Mouse (Mus musculus) embryonic facial prominence, embryonic 12.5 days (tissue): ENCODE measurements at regions not wholly inside any gene's neighbourhood (a gene's known extent, or its start where the extent isn't known, plus 50 kb on each side); places are given as distances from the start of the nearest gene placed in this dataset.
A peak's percentile ranks its signal among the peaks of the same experiment; 100 is the strongest.
"Not testable (repeated sequence)": the region's sequence is repeated elsewhere in the genome, so short reads cannot be mapped to it uniquely, and the experiment has no call there.

Experiments used
- ATAC-seq: fragments of 200-750 bp; cut with Nextera tagmentation; 2 replicates; pipeline ENCODE4 v1.8.0; 2017; ENCODE audit not compliant: insufficient number of reproducible peaks, insufficient read depth, low FRiP score, low TSS enrichment
- H3K27ac ChIP-seq: fragments of 300-500 bp; sonication (generic); 2 replicates; pipeline ENCODE4 v1.5.1; 2016; ENCODE audit warnings: mild to moderate bottlenecking
- H3K27me3 ChIP-seq: fragments of 300-500 bp; sonication (generic); 2 replicates; pipeline ENCODE4 v1.6.1; 2016; ENCODE audit warnings: mild to moderate bottlenecking, moderate library complexity
- H3K36me3 ChIP-seq: fragments of 300-500 bp; sonication (generic); 2 replicates; pipeline ENCODE4 v1.6.1; 2016; ENCODE audit warnings: mild to moderate bottlenecking
- H3K4me1 ChIP-seq: fragments of 300-500 bp; sonication (generic); 2 replicates; pipeline ENCODE4 v1.6.1; 2016
- H3K4me2 ChIP-seq: fragments of 300-500 bp; sonication (generic); replicated peaks from 2 replicates; pipeline ENCODE4 v1.6.1; 2016; ENCODE audit warnings: mild to moderate bottlenecking, moderate library complexity
- H3K4me3 ChIP-seq: fragments of 300-500 bp; sonication (generic); 2 replicates; pipeline ENCODE4 v1.5.1; 2016; ENCODE audit warnings: mild to moderate bottlenecking
- H3K9ac ChIP-seq: fragments of 300-500 bp; sonication (generic); 2 replicates; pipeline ENCODE4 v1.6.1; 2016; ENCODE audit warnings: mild to moderate bottlenecking, moderate library complexity
- H3K9me3 ChIP-seq: fragments of 300-500 bp; sonication (generic); 2 replicates; pipeline ENCODE4 v1.6.1; 2016; ENCODE audit warnings: mild to moderate bottlenecking, moderate library complexity
- WGBS: fragments of 180-500 bp; shearing (Covaris S2); methylation state at CpG from one replicate; pipeline ENCODE4 v1.1.7; 2016; 5-methylcytosine and 5-hydroxymethylcytosine counted together

DNA sequence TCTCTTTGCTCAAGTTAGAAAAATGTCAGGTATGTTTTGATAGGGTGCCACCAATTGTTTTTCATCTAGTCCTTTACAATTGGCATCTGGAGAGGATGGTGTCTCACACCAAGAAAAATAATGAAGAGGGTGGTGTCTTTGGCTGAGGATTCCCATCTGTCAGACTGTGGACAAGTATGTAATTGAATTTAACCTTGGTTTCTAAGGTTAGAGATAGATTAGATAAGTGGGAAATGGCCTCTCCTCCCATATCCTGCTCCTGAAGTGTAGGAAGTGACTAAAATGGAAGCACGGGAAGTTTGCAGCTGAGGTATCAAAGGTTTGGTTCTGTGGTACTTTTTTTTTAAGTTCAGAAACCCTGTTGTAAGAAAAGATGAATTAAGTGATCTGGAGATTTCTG is 98.0 kb upstream of the Emcn start:
- H3K9me3 ChIP-seq = no peaks in the 10 kb centered on the region
- ATAC-seq = no peak
- no peak overlapping the region for H3K4me3 ChIP-seq
- H3K4me2 ChIP-seq = no peak overlapping the region
- H3K4me1 ChIP-seq = no peaks in the 10 kb centered on the region
- no peak overlapping the region for H3K9ac ChIP-seq
- no peak overlapping the region for H3K27ac ChIP-seq
- H3K27me3 ChIP-seq = no peaks in the 10 kb centered on the region
- 40% methylated on average over 1 of the region's 1 CpGs for WGBS
- H3K36me3 ChIP-seq = no peaks in the 10 kb centered on the region

- Histone ChIP-seq H3K4me3 (no peak overlapping the region), H3K4me1 (no peaks in the 10 kb centered on the region), H3K4me2 (no peak overlapping the region), H3K27ac (no peak overlapping the region), H3K27me3 (no peaks in the 10 kb centered on the region), H3K9ac (no peak overlapping the region), H3K36me3 (no peaks in the 10 kb centered on the region), H3K9me3 (no peaks in the 10 kb centered on the region)
- ATAC-seq = no peak
- 91% methylated on average over 4 of the region's 4 CpGs for WGBS
These were observed 77.0 kb upstream of the Emcn start for GRCm38 (mm10) chr3:137263907-137264306.

GRCm38 (mm10) chr3:137267752-137268151 is 73.1 kb upstream of the Emcn start:
- Histone ChIP-seq H3K4me3 (no peak overlapping the region), H3K9me3 (no peaks in the 10 kb centered on the region), H3K27me3 (no peaks in the 10 kb centered on the region), H3K4me2 (no peak overlapping the region), H3K9ac (no peak overlapping the region), H3K4me1 (no peaks in the 10 kb centered on the region), H3K36me3 (no peaks in the 10 kb centered on the region), H3K27ac (no peak overlapping the region)
- 73% methylated on average over 1 of the region's 1 CpGs for WGBS
- no peak for ATAC-seq

- ATAC-seq = no peak
- Histone ChIP-seq H3K4me1 (no peaks in the 10 kb centered on the region; the same call in 1 of the 2 replicates), H3K27ac (no peak overlapping the region), H3K9me3 (no peaks in the 10 kb centered on the region), H3K9ac (no peak overlapping the region), H3K4me2 (no peak overlapping the region), H3K27me3 (no peaks in the 10 kb centered on the region), H3K4me3 (no peak overlapping the region), H3K36me3 (no peaks in the 10 kb centered on the region)
- WGBS = 66% methylated on average over 8 of the region's 8 CpGs
These were observed 65.4 kb upstream of the Emcn start for GRCm38 (mm10) chr3:137275444-137275843.

- H3K4me1 ChIP-seq = no peaks in the 10 kb centered on the region; the same call in 1 of the 2 replicates
- H3K9me3 ChIP-seq = no peaks in the 10 kb centered on the region
- H3K36me3 ChIP-seq = no peaks in the 10 kb centered on the region
- no peak overlapping the region for H3K4me2 ChIP-seq
- WGBS = 88% methylated on average over 1 of the region's 1 CpGs
- no peaks in the 10 kb centered on the region for H3K27me3 ChIP-seq
- H3K4me3 ChIP-seq = no peak overlapping the region
- H3K27ac ChIP-seq = no peak overlapping the region
- H3K9ac ChIP-seq = no peak overlapping the region
- no peak for ATAC-seq
These were observed 61.6 kb upstream of the Emcn start for GRCm38 (mm10) chr3:137279284-137279683.

- Histone ChIP-seq H3K27ac (no peak overlapping the region), H3K36me3 (no peaks in the 10 kb centered on the region), H3K4me3 (no peak overlapping the region), H3K4me2 (no peak overlapping the region), H3K9me3 (no peaks in the 10 kb centered on the region), H3K9ac (no peak overlapping the region), H3K4me1 (no peaks in the 10 kb centered on the region), H3K27me3 (no peaks in the 10 kb centered on the region)
- no peak for ATAC-seq
- WGBS = 78% methylated on average over 7 of the region's 7 CpGs
These were observed 59.8 kb upstream of the Emcn start for GRCm38 (mm10) chr3:137281052-137281451.

DNA sequence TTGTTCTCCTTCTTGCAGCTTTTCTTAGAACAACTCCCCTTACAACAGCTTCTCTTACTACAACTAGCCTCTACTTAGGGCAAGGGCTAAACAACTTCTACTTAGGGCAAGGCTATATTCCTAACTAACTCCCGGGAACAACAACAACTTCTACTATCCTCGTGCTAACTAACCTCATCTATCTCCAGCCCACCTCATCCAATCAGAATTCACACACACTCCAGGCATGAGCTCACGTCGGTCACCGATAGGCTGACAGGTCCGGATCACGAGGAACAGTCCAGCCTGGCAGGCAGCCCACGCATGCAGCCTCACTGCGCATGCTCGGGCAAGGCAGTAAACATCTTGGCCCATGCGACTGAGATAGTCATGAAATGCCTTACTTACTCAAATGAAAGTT is 53.3 kb upstream of the Emcn start:
- not testable (repeated sequence) for H3K4me1 ChIP-seq, H3K9me3 ChIP-seq, H3K27ac ChIP-seq, H3K4me2 ChIP-seq, H3K4me3 ChIP-seq, H3K27me3 ChIP-seq, H3K36me3 ChIP-seq, H3K9ac ChIP-seq, ATAC-seq
- WGBS = 94% methylated on average over 11 of the region's 11 CpGs

DNA sequence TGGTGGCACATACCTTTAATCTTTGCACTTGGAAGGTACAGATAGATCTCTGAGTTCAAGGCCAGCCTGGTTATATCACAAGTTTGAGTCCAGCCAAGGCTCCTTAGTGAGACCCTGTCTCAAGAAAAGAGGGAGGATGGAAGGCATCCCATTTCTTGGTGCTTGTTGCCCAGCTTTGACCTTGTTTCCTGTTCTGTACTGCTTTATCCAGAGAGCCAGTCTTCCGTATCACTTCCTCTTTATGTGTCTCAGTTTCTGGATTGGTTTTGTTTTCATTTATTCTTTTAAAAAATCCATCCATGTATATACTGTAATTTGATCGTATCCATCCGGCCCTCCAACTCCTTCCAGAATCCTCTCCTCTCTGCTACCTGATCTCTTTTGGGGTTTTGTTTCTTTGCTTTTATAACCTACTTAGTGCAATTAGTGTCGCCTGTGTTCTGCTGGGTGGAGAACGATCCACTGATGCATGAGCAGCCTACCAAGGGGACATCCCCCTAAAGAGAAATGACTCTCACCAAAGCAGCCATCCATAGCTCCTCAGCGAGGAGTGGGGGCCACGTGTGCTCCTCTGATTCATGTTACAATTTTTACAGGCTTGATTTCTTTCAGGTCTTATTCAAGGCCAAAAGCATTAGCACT is 52.4 kb upstream of the Emcn start:
- Histone ChIP-seq H3K9ac (no peak overlapping the region), H3K9me3 (no peaks in the 10 kb centered on the region), H3K4me3 (no peak overlapping the region), H3K4me2 (no peak overlapping the region), H3K27me3 (no peaks in the 10 kb centered on the region), H3K36me3 (no peaks in the 10 kb centered on the region), H3K27ac (no peak overlapping the region), H3K4me1 (peaks cover 3% of the 10 kb centered on the region; the same call in 1 of the 2 replicates)
- ATAC-seq = no peak
- 45% methylated on average over 7 of the region's 7 CpGs for WGBS

GRCm38 (mm10) chr3:137288943-137289682 is 51.8 kb upstream of the Emcn start:
- WGBS = 73% methylated on average over 2 of the region's 2 CpGs
- H3K4me3 ChIP-seq = no peak overlapping the region

GRCm38 (mm10) chr3:137289683-137289984 is 51.2 kb upstream of the Emcn start:
- Histone ChIP-seq H3K4me1 (peaks cover 3% of the 10 kb centered on the region; the same call in 1 of the 2 replicates), H3K4me3 (no peak overlapping the region), H3K36me3 (no peaks in the 10 kb centered on the region), H3K27ac (no peak overlapping the region), H3K9me3 (no peaks in the 10 kb centered on the region), H3K4me2 (no peak overlapping the region), H3K27me3 (no peaks in the 10 kb centered on the region), H3K9ac (no peak overlapping the region)
- 64% methylated on average over 3 of the region's 3 CpGs for WGBS
- ATAC-seq = 0 out of 2 replicates have a peak, but pooled peaks have one; percentile 28

More at GRCm38 (mm10) chr3:137288943-137289682, 51.8 kb upstream of the Emcn start:
- Histone ChIP-seq H3K36me3 (no peaks in the 10 kb centered on the region), H3K4me1 (peaks cover 3% of the 10 kb centered on the region; the same call in 1 of the 2 replicates), H3K27me3 (no peaks in the 10 kb centered on the region), H3K27ac (no peak overlapping the region), H3K9me3 (no peaks in the 10 kb centered on the region), H3K4me2 (no peak overlapping the region), H3K9ac (no peak overlapping the region)
- no peak for ATAC-seq
